In the genomic region with DNA sequence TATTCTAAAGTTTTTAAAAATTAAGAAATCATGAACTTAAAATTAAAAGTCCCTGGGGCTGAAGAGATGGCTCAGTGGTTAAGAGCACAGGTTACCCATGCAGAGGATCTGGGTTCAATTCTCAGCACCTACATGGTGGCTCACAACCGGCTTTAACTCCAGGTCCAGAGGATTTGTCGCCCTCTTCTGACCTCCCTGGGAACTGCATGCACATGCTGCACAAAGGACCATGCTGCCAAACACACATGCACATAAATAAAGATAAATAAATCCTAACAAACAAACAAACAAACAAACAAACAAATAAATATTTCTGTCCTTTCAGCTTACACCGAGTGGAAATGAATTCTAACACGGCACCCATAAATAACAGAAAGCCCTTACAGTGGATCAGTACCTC, we compare ENCODE assay signal across 24 mouse cellular contexts. TPM values are rescaled to one million over a fixed set of nuclear protein-coding genes. Genes with fewer than 3 reads are reported as not detected.
DNase-seq lines count a peak whose midpoint lies in the region; ATAC-seq and TF ChIP-seq lines count a peak whose summit lies in the region.
"Had no signal": no experiment of that assay in that cellular context is flagged by ENCODE, and none has a peak within 500 bp of the region (broad histone marks: within the 10 kb centered on the region; RNA-seq: fewer than 3 reads in every experiment).

No protein-coding gene starts in this region.

- peak; percentile 17; the same call in 1 of the 2 replicates for TF ChIP-seq CTCF in gastrocnemius, adult 2 months (IDR thresholded peaks at IDR 0.05)
- TF ChIP-seq CTCF in liver, embryonic 14.5 days (IDR thresholded peaks at IDR 0.05; ENCODE audit: low read depth) = peak; percentile 49
- TF ChIP-seq CTCF in brain, embryonic 14.5 days (IDR thresholded peaks at IDR 0.05; ENCODE audit: borderline replicate concordance, extremely low read depth, insufficient read depth, insufficient read length) = peak; percentile 38; the same call in 1 of the 2 replicates

- no peak overlapping the region for H3K4me3 ChIP-seq in gastrocnemius, adult 2 months
- H3K4me3 ChIP-seq in liver, embryonic 14.5 days (ENCODE audit: insufficient read depth in 1 of 2, low read depth in 2 of 2, low read length in 2 of 2) = no peak overlapping the region
- H3K4me3 ChIP-seq in liver, embryonic 12.5 days = no peak overlapping the region
- H3K4me3 ChIP-seq: embryonic facial prominence, embryonic 12.5 days; limb, embryonic 10.5 days had no signal

- H3K4me1 ChIP-seq in liver, embryonic 14.5 days (replicated peaks; ENCODE audit: control insufficient read depth in 2 of 2, insufficient read depth in 2 of 2, low read length in 1 of 2) = no peaks in the 10 kb centered on the region
- no peaks in the 10 kb centered on the region for H3K4me1 ChIP-seq in liver, embryonic 12.5 days

- ATAC-seq in liver, embryonic 14.5 days (ENCODE audit: insufficient read depth) = no peak
- no peak for ATAC-seq in liver, embryonic 12.5 days
- ATAC-seq: hindbrain, embryonic 16.5 days had no signal

- 51% methylated on average over 4 of the region's 4 CpGs for WGBS in liver, embryonic 14.5 days (ENCODE audit: insufficient replicate concordance)
- WGBS in liver, embryonic 12.5 days (ENCODE audit: insufficient replicate concordance) = 61% methylated on average over 4 of the region's 4 CpGs

- DNase-seq in gastrocnemius, adult 2 months = no peak
- no peak for DNase-seq in gastrocnemius, postnatal 4 days (ENCODE audit: low spot score in 2 of 2)
- DNase-seq in liver, embryonic 14.5 days (ENCODE audit: low read depth in 3 of 3, low spot score in 3 of 3) = no peak
- DNase-seq in 416B (ENCODE audit: low read depth) = peak; percentile 3
- no peak for DNase-seq in brain, embryonic 14.5 days (ENCODE audit: low read depth)
- no peak for DNase-seq in frontal cortex, postnatal 14 days (ENCODE audit: low spot score in 2 of 2)
- no peak for DNase-seq in left cerebral cortex, adult 8-10 months (ENCODE audit: low spot score in 2 of 2)
- DNase-seq: adrenal gland, postnatal 25 days; cerebellum, adult 8-10 months; gastrocnemius, postnatal 36 days; heart, postnatal 14 days; kidney, adult 8-10 months; layer of hippocampus, postnatal 36 days; midbrain, embryonic 14.5 days; retina, postnatal 1 day; thymus, adult 2 months had no signal

- intact Hi-C loops in gastrocnemius, adult 2 months (cut with DNase I) = no loop called here

- H3K4me2 ChIP-seq in liver, embryonic 14.5 days (ENCODE audit: low read depth) = no peak overlapping the region
- H3K4me2 ChIP-seq in liver, embryonic 12.5 days = no peak overlapping the region
- H3K4me2 ChIP-seq: embryonic facial prominence, embryonic 12.5 days; heart, embryonic 11.5 days had no signal

- TF ChIP-seq POLR2A in brain, embryonic 14.5 days (IDR thresholded peaks at IDR 0.05; ENCODE audit: borderline replicate concordance, extremely low read depth, insufficient read depth, insufficient read length, poor library complexity, severe bottlenecking) = no peak

- no peak overlapping the region for H3K27ac ChIP-seq in gastrocnemius, adult 2 months
- no peak overlapping the region for H3K27ac ChIP-seq in liver, embryonic 14.5 days
- no peak overlapping the region for H3K27ac ChIP-seq in liver, embryonic 12.5 days
- H3K27ac ChIP-seq: embryonic facial prominence, embryonic 12.5 days; limb, embryonic 10.5 days had no signal

- no peaks in the 10 kb centered on the region for H3K27me3 ChIP-seq in liver, embryonic 14.5 days (ENCODE audit: control insufficient read depth, insufficient read depth, low read length)
- H3K27me3 ChIP-seq in liver, embryonic 12.5 days (replicated peaks) = no peaks in the 10 kb centered on the region
- H3K27me3 ChIP-seq: embryonic facial prominence, embryonic 12.5 days had no signal

- H3K36me3 ChIP-seq in liver, embryonic 14.5 days (replicated peaks; ENCODE audit: control insufficient read depth, insufficient read depth, low read depth) = no peaks in the 10 kb centered on the region
- H3K36me3 ChIP-seq in liver, embryonic 12.5 days = no peaks in the 10 kb centered on the region
- H3K36me3 ChIP-seq: embryonic facial prominence, embryonic 12.5 days; limb, embryonic 10.5 days had no signal

- H3K9me3 ChIP-seq in liver, embryonic 14.5 days (ENCODE audit: control insufficient read depth, low read length) = no peaks in the 10 kb centered on the region
- no peaks in the 10 kb centered on the region for H3K9me3 ChIP-seq in liver, embryonic 12.5 days (replicated peaks)
- H3K9me3 ChIP-seq: limb, embryonic 10.5 days had no signal

- no peak overlapping the region for H3K9ac ChIP-seq in liver, embryonic 14.5 days (replicated peaks)
- H3K9ac ChIP-seq in liver, embryonic 12.5 days = no peak overlapping the region
- H3K9ac ChIP-seq: embryonic facial prominence, embryonic 12.5 days had no signal

- TF ChIP-seq EP300 in liver, embryonic 14.5 days (IDR thresholded peaks at IDR 0.05; ENCODE audit: low read depth) = no peak

RNA-seq across cellular contexts. Expression of gene Chst8, which starts 55.0 kb away (rescaled TPM):
- under 1 TPM in 1 of 2 experiments, not detected in 1; 0.75 TPM for total RNA-seq in gastrocnemius, adult 2 months (2021)
- total RNA-seq in gastrocnemius, postnatal 4 days (2021) = 1 to 10 TPM in 1 of 2 experiments, under 1 TPM in 1; 0.83 to 1.3 TPM
- 0.25 and 0.26 TPM in 2 replicates for polyA plus RNA-seq in liver, embryonic 14.5 days (2012; rRNA removed)
- 0.09 and 0.37 TPM in 2 replicates for polyA plus RNA-seq in liver, embryonic 14.5 days (2014; fragmentation: Nextera tagmentation; extraction: Ambion mirVana)
- 1.2 and 1.3 TPM in 2 replicates for polyA plus RNA-seq in liver, embryonic 12.5 days (2016; fragmentation: Nextera tagmentation; extraction: Ambion mirVana)
- polyA plus RNA-seq in brain, embryonic 14.5 days (2012; rRNA removed) = 13.3 and 13.6 TPM in 2 replicates
- total RNA-seq in left cerebral cortex, adult 8-10 months (2022) = 10 to 100 TPM; 14.6 to 19.4 (median 17.7) TPM
- total RNA-seq: common myeloid progenitor, adult 5-6 weeks; megakaryocyte progenitor cell, adult 5-6 weeks; neutrophil, adult 5-6 weeks had no signal

Comparison
In these comparisons a context has a peak if more than half of its experiments do, and no peak if none do; other contexts are left out.
1. RNA of gene Chst8, which starts 55.0 kb away (total RNA-seq): 14.6 to 19.4 TPM in left cerebral cortex, adult 8-10 months; 0.83 to 1.3 TPM in gastrocnemius, postnatal 4 days and 0.75 TPM in gastrocnemius, adult 2 months; every median in the first group is over 4 times any median in the second.
2. Peak in every context shown above with its lines, with median percentiles within 50 percentile points of each other: CTCF ChIP-seq.